Mouse (Mus musculus): Measurements from ENCODE around the gene Fbxl19. TPM values are rescaled to one million over a fixed set of nuclear protein-coding genes. Genes with fewer than 3 reads are reported as not detected.

The Fbxl19 gene
- polyA plus RNA-seq, 1 experiment from 2014 or later = 9.1 TPM

DNA sequence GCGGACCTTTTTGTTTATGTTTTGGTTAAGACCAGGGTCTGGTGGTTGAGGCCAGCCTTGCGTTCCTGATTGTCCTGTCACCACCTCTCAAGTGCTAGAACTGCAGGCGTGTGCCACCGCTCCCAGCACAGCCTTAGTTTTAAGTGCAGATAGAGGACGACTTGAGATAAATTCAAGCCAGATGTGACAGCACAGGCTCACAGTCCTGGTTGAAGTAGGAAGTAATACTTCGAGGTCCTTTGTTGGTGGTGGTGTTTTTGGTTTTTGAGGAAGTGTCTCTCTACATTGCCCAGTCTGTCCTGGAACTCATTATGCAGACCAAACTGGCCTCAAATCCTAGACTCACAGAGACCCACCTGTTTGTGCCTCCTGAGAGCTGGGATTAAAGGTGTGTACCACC, 15.4 kb downstream of the Fbxl19 start:
- no peak overlapping the region for H3K9ac ChIP-seq (replicated peaks; ENCODE audit: low read depth, low read length)

GRCm38 (mm10) chr7:127760478-127760877, 16.1 kb downstream of the Fbxl19 start:
- Histone ChIP-seq H3K4me3 (ENCODE audit: low read depth, low read length) (no peak overlapping the region), H3K36me3 (ENCODE audit: control insufficient read depth, insufficient read depth, low read length) (peaks cover 50% of the 10 kb centered on the region), H3K27ac (ENCODE audit: low read depth, low read length) (no peak overlapping the region), H3K9ac (replicated peaks; ENCODE audit: low read depth, low read length) (no peak overlapping the region), H3K27me3 (ENCODE audit: control insufficient read depth, insufficient read depth, low read length) (no peaks in the 10 kb centered on the region), H3K4me1 (ENCODE audit: control insufficient read depth, insufficient read depth, low read length) (0 out of 2 replicates have a peak, but pooled peaks cover 3% of the 10 kb centered on the region), H3K9me3 (ENCODE audit: control insufficient read depth, low read length) (no peaks in the 10 kb centered on the region), H3K4me2 (ENCODE audit: low read depth, low read length) (no peak overlapping the region)
- no peak for ATAC-seq (ENCODE audit: low read depth)
- WGBS = 91% methylated on average over 3 of the region's 3 CpGs

More for the DNA sequence above, 15.4 kb downstream of the Fbxl19 start:
- H3K27me3 ChIP-seq (ENCODE audit: control insufficient read depth, insufficient read depth, low read length) = no peaks in the 10 kb centered on the region
- H3K4me3 ChIP-seq (ENCODE audit: low read depth, low read length) = no peak overlapping the region
- WGBS = 86% methylated on average over 6 of the region's 6 CpGs
- no peaks in the 10 kb centered on the region for H3K9me3 ChIP-seq (ENCODE audit: control insufficient read depth, low read length)
- no peak overlapping the region for H3K27ac ChIP-seq (ENCODE audit: low read depth, low read length)
- 0 out of 2 replicates have a peak, but pooled peaks cover 3% of the 10 kb centered on the region for H3K4me1 ChIP-seq (ENCODE audit: control insufficient read depth, insufficient read depth, low read length)
- H3K4me2 ChIP-seq (ENCODE audit: low read depth, low read length) = no peak overlapping the region
- peaks cover 52% of the 10 kb centered on the region for H3K36me3 ChIP-seq (ENCODE audit: control insufficient read depth, insufficient read depth, low read length)
- ATAC-seq (ENCODE audit: low read depth) = no peak

- no peaks in the 10 kb centered on the region for H3K27me3 ChIP-seq (ENCODE audit: control insufficient read depth, insufficient read depth, low read length)
- no peak overlapping the region for H3K9ac ChIP-seq (replicated peaks; ENCODE audit: low read depth, low read length)
- no peak overlapping the region for H3K4me3 ChIP-seq (ENCODE audit: low read depth, low read length)
- H3K27ac ChIP-seq (ENCODE audit: low read depth, low read length) = no peak overlapping the region
- no peaks in the 10 kb centered on the region for H3K9me3 ChIP-seq (ENCODE audit: control insufficient read depth, low read length)
- 0 out of 2 replicates have a peak, but pooled peaks cover 3% of the 10 kb centered on the region for H3K4me1 ChIP-seq (ENCODE audit: control insufficient read depth, insufficient read depth, low read length)
- 52% methylated on average over 7 of the region's 7 CpGs for WGBS
- no peak overlapping the region for H3K4me2 ChIP-seq (ENCODE audit: low read depth, low read length)
- no peak for ATAC-seq (ENCODE audit: low read depth)
- H3K36me3 ChIP-seq (ENCODE audit: control insufficient read depth, insufficient read depth, low read length) = peaks cover 49% of the 10 kb centered on the region
Measured at GRCm38 (mm10) chr7:127761026-127761425, 16.7 kb downstream of the Fbxl19 start.

- H3K36me3 ChIP-seq (ENCODE audit: control insufficient read depth, insufficient read depth, low read length) = peaks cover 54% of the 10 kb centered on the region
- H3K4me2 ChIP-seq (ENCODE audit: low read depth, low read length) = no peak overlapping the region
- H3K4me1 ChIP-seq (ENCODE audit: control insufficient read depth, insufficient read depth, low read length) = no peaks in the 10 kb centered on the region
- H3K27me3 ChIP-seq (ENCODE audit: control insufficient read depth, insufficient read depth, low read length) = no peaks in the 10 kb centered on the region
- no peak for ATAC-seq (ENCODE audit: low read depth)
- WGBS = 95% methylated on average over 4 of the region's 4 CpGs
- no peak overlapping the region for H3K27ac ChIP-seq (ENCODE audit: low read depth, low read length)
- H3K9me3 ChIP-seq (ENCODE audit: control insufficient read depth, low read length) = no peaks in the 10 kb centered on the region
- H3K9ac ChIP-seq (replicated peaks; ENCODE audit: low read depth, low read length) = no peak overlapping the region
- no peak overlapping the region for H3K4me3 ChIP-seq (ENCODE audit: low read depth, low read length)
Measured at GRCm38 (mm10) chr7:127763642-127764041, 19.3 kb downstream of the Fbxl19 start.

DNA sequence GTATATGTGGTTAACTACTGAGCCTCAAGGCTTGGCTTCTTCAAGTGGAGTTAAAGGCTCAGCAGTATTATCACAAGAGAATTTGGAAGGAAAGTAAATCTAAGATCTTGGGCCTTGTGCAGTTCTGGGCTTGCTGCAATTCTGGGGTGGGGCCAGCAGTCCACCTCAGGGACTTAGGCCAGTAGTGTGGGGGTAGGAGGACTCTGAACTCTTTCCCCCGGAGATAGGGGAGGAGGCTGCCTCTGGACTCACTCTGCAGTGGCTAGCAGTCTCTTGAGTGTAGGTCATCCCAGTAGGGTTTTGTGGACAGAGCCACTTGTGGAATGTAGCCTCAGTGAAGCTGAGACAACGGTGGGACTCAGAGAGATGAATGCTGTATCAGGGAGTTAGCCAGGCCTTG, 21.4 kb downstream of the Fbxl19 start:
- WGBS = 94% methylated on average over 2 of the region's 2 CpGs
- no peaks in the 10 kb centered on the region for H3K9me3 ChIP-seq (ENCODE audit: control insufficient read depth, low read length)
- H3K9ac ChIP-seq (replicated peaks; ENCODE audit: low read depth, low read length) = no peak overlapping the region
- H3K4me2 ChIP-seq (ENCODE audit: low read depth, low read length) = no peak overlapping the region
- no peak overlapping the region for H3K27ac ChIP-seq (ENCODE audit: low read depth, low read length)
- no peak overlapping the region for H3K4me3 ChIP-seq (ENCODE audit: low read depth, low read length)
- peaks cover 8% of the 10 kb centered on the region; the same call in 1 of the 2 replicates for H3K4me1 ChIP-seq (ENCODE audit: control insufficient read depth, insufficient read depth, low read length)
- H3K36me3 ChIP-seq (ENCODE audit: control insufficient read depth, insufficient read depth, low read length) = peaks cover 48% of the 10 kb centered on the region
- no peaks in the 10 kb centered on the region for H3K27me3 ChIP-seq (ENCODE audit: control insufficient read depth, insufficient read depth, low read length)
- ATAC-seq (ENCODE audit: low read depth) = no peak

- no peaks in the 10 kb centered on the region for H3K9me3 ChIP-seq (ENCODE audit: control insufficient read depth, low read length)
- no peak for ATAC-seq (ENCODE audit: low read depth)
- no peak overlapping the region for H3K27ac ChIP-seq (ENCODE audit: low read depth, low read length)
- no peak overlapping the region for H3K4me3 ChIP-seq (ENCODE audit: low read depth, low read length)
- H3K36me3 ChIP-seq (ENCODE audit: control insufficient read depth, insufficient read depth, low read length) = peaks cover 48% of the 10 kb centered on the region
- H3K4me2 ChIP-seq (ENCODE audit: low read depth, low read length) = no peak overlapping the region
- no peaks in the 10 kb centered on the region for H3K27me3 ChIP-seq (ENCODE audit: control insufficient read depth, insufficient read depth, low read length)
- peaks cover 8% of the 10 kb centered on the region; the same call in 1 of the 2 replicates for H3K4me1 ChIP-seq (ENCODE audit: control insufficient read depth, insufficient read depth, low read length)
- no peak overlapping the region for H3K9ac ChIP-seq (replicated peaks; ENCODE audit: low read depth, low read length)
- 81% methylated on average over 17 of the region's 17 CpGs for whole genome bisulfite sequencing
Measured at GRCm38 (mm10) chr7:127766851-127767609, 22.7 kb downstream of the Fbxl19 start.

- ATAC-seq (ENCODE audit: low read depth) = no peak
- H3K4me1 ChIP-seq (ENCODE audit: control insufficient read depth, insufficient read depth, low read length) = peaks cover 8% of the 10 kb centered on the region; the same call in 1 of the 2 replicates
- no peak overlapping the region for H3K9ac ChIP-seq (replicated peaks; ENCODE audit: low read depth, low read length)
- H3K27ac ChIP-seq (ENCODE audit: low read depth, low read length) = no peak overlapping the region
- no peaks in the 10 kb centered on the region for H3K9me3 ChIP-seq (ENCODE audit: control insufficient read depth, low read length)
- WGBS = 95% methylated on average over 19 of the region's 19 CpGs
- no peak overlapping the region for H3K4me2 ChIP-seq (ENCODE audit: low read depth, low read length)
- H3K27me3 ChIP-seq (ENCODE audit: control insufficient read depth, insufficient read depth, low read length) = no peaks in the 10 kb centered on the region
- H3K4me3 ChIP-seq (ENCODE audit: low read depth, low read length) = no peak overlapping the region
- peaks cover 42% of the 10 kb centered on the region for H3K36me3 ChIP-seq (ENCODE audit: control insufficient read depth, insufficient read depth, low read length)
Measured at GRCm38 (mm10) chr7:127767671-127768345, 23.5 kb downstream of the Fbxl19 start.

GRCm38 (mm10) chr7:127768346-127768996, 24.1 kb downstream of the Fbxl19 start:
- no peak overlapping the region for H3K9ac ChIP-seq (replicated peaks; ENCODE audit: low read depth, low read length)
- WGBS = 55% methylated on average over 13 of the region's 13 CpGs
- no peak overlapping the region for H3K4me3 ChIP-seq (ENCODE audit: low read depth, low read length)
- H3K4me2 ChIP-seq (ENCODE audit: low read depth, low read length) = no peak overlapping the region
- no peak overlapping the region for H3K27ac ChIP-seq (ENCODE audit: low read depth, low read length)
- H3K27me3 ChIP-seq (ENCODE audit: control insufficient read depth, insufficient read depth, low read length) = no peaks in the 10 kb centered on the region
- H3K9me3 ChIP-seq (ENCODE audit: control insufficient read depth, low read length) = no peaks in the 10 kb centered on the region
- ATAC-seq (ENCODE audit: low read depth) = no peak; the same call in 1 of the 2 replicates
- peaks cover 8% of the 10 kb centered on the region; the same call in 1 of the 2 replicates for H3K4me1 ChIP-seq (ENCODE audit: control insufficient read depth, insufficient read depth, low read length)
- peaks cover 38% of the 10 kb centered on the region for H3K36me3 ChIP-seq (ENCODE audit: control insufficient read depth, insufficient read depth, low read length)
